Comparison of ENCODE assay signal across 14 mouse cellular contexts in genomic region chr15:102225619-102226018, GRCm38 (mm10). TPM values are rescaled to one million over a fixed set of nuclear protein-coding genes. Genes with fewer than 3 reads are reported as not detected.
A peak's percentile ranks its signal among the peaks of the same experiment; 100 is the strongest.
DNase-seq lines count a peak whose midpoint lies in the region; ATAC-seq and TF ChIP-seq lines count a peak whose summit lies in the region.
"Not testable (repeated sequence)": the region's sequence is repeated elsewhere in the genome, so short reads cannot be mapped to it uniquely, and the experiment has no call there.
"Had no signal": no experiment of that assay in that cellular context is flagged by ENCODE, and none has a peak within 500 bp of the region (broad histone marks: within the 10 kb centered on the region; RNA-seq: fewer than 3 reads in every experiment).

No protein-coding gene starts in this region.

- H3K79me2 ChIP-seq in MEL (ENCODE audit: control insufficient read depth, insufficient read depth, low read length, poor library complexity), result not testable (repeated sequence)

- TF ChIP-seq RAD21 in MEL (IDR thresholded peaks at IDR 0.05; ENCODE audit: low read depth, low read length), result not testable (repeated sequence)

- not testable (repeated sequence) for TF ChIP-seq POLR2A in MEL (IDR thresholded peaks at IDR 0.05; ENCODE audit: control insufficient read depth in 1 of 2, insufficient read depth in 1 of 2, low read depth in 1 of 2, low read length in 2 of 2, poor library complexity in 1 of 2); spleen, adult 2 months (IDR thresholded peaks at IDR 0.05; ENCODE audit: low read depth, low read length)

- TF ChIP-seq EP300 in MEL (IDR thresholded peaks at IDR 0.05; ENCODE audit: low read depth in 1 of 2, low read length in 2 of 2), result not testable (repeated sequence)

- H3K36me3 ChIP-seq in MEL (ENCODE audit: control insufficient read depth in 1 of 2, insufficient read depth in 2 of 2, low read length in 2 of 2), result peaks cover 0 to 14% of the 10 kb centered on the region in 2 experiments; a peak in 2 of 4 replicates
- not testable (repeated sequence) for H3K36me3 ChIP-seq in liver, embryonic 11.5 days (ENCODE audit: control insufficient read depth, insufficient read depth, low read length); liver, embryonic 13.5 days; liver, embryonic 15.5 days (replicated peaks)
- peaks cover 19% of the 10 kb centered on the region for H3K36me3 ChIP-seq in spleen, adult 2 months (ENCODE audit: control insufficient read depth, insufficient read depth, low read length)

- not testable (repeated sequence) for ATAC-seq in liver, embryonic 11.5 days (replicated peaks; ENCODE audit: low FRiP score); liver, embryonic 13.5 days (ENCODE audit: low read depth); liver, embryonic 15.5 days (ENCODE audit: insufficient read depth)

- 50% methylated on average over 6 of the region's 6 CpGs for WGBS in liver, embryonic 11.5 days
- WGBS in liver, embryonic 13.5 days (ENCODE audit: insufficient replicate concordance), result 32% methylated on average over 6 of the region's 6 CpGs
- WGBS in liver, embryonic 15.5 days (ENCODE audit: insufficient replicate concordance), result 24% methylated on average over 6 of the region's 6 CpGs
- WGBS in spleen, adult 2 months, result 17% methylated on average over 6 of the region's 6 CpGs

- not testable (repeated sequence) for H3K27me3 ChIP-seq in MEL (ENCODE audit: control insufficient read depth in 1 of 2, insufficient read depth in 2 of 2, low read length in 2 of 2); spleen, adult 2 months (ENCODE audit: control insufficient read depth, insufficient read depth, low read length)
- H3K27me3 ChIP-seq in liver, embryonic 11.5 days (replicated peaks; ENCODE audit: control insufficient read depth, insufficient read depth, low read length), result peaks cover 21% of the 10 kb centered on the region
- peaks cover 26% of the 10 kb centered on the region for H3K27me3 ChIP-seq in liver, embryonic 13.5 days
- peaks cover 27% of the 10 kb centered on the region for H3K27me3 ChIP-seq in liver, embryonic 15.5 days

- H3K4me3 ChIP-seq in MEL (ENCODE audit: control insufficient read depth in 1 of 2, insufficient read depth in 1 of 2, low read depth in 2 of 2, low read length in 2 of 2); liver, embryonic 11.5 days (ENCODE audit: low read depth, low read length); liver, embryonic 15.5 days (replicated peaks); spleen, adult 2 months (ENCODE audit: extremely low read depth, insufficient read depth, insufficient read length): not testable (repeated sequence)
- peak overlapping the region; percentile 52; the same call in 1 of the 2 replicates for H3K4me3 ChIP-seq in liver, embryonic 13.5 days (replicated peaks)

- not testable (repeated sequence) for TF ChIP-seq CTCF in MEL (IDR thresholded peaks at IDR 0.05 in 2 of 3, conservative IDR thresholded peaks at IDR 0.05 in 1 of 3; ENCODE audit: control insufficient read depth in 1 of 3, insufficient read depth in 1 of 3, low read depth in 2 of 3, low read length in 3 of 3, poor library complexity in 1 of 3, severe bottlenecking in 1 of 3); spleen, adult 2 months (IDR thresholded peaks at IDR 0.05; ENCODE audit: extremely low read depth, insufficient read depth, insufficient read length, insufficient replicate concordance)

- DNase-seq in A20 (ENCODE audit: low read depth, low spot score), result peak; percentile 38
- not testable (repeated sequence) for DNase-seq in MEL (ENCODE audit: low read depth, low spot score); liver, embryonic 11.5 days (ENCODE audit: low spot score); liver, embryonic 13.5 days; spleen, adult 2 months (ENCODE audit: low read depth in 1 of 2, low spot score in 2 of 2)

- not testable (repeated sequence) for H3K9ac ChIP-seq in MEL (ENCODE audit: control insufficient read depth, low read depth, low read length, poor library complexity, severe bottlenecking); liver, embryonic 11.5 days (ENCODE audit: low read depth, low read length); liver, embryonic 13.5 days; liver, embryonic 15.5 days

- peak overlapping the region; percentile 30; the same call in 1 of the 2 replicates for H3K27ac ChIP-seq in MEL (ENCODE audit: control insufficient read depth, low read depth, low read length)
- not testable (repeated sequence) for H3K27ac ChIP-seq in liver, embryonic 11.5 days (ENCODE audit: low read depth, low read length); liver, embryonic 13.5 days; liver, embryonic 15.5 days (replicated peaks)
- peak overlapping the region; percentile 25; the same call in 1 of the 2 replicates for H3K27ac ChIP-seq in spleen, adult 2 months (ENCODE audit: insufficient read depth, low read length)

- peaks cover 8 to 27% of the 10 kb centered on the region in 2 experiments for H3K4me1 ChIP-seq in MEL (ENCODE audit: control insufficient read depth in 1 of 2, insufficient read depth in 2 of 2, low read length in 2 of 2)
- peaks cover 15% of the 10 kb centered on the region for H3K4me1 ChIP-seq in liver, embryonic 11.5 days (replicated peaks; ENCODE audit: control insufficient read depth, insufficient read depth, low read length)
- peaks cover 37% of the 10 kb centered on the region for H3K4me1 ChIP-seq in liver, embryonic 13.5 days (replicated peaks)
- H3K4me1 ChIP-seq in liver, embryonic 15.5 days (replicated peaks), result peaks cover 29% of the 10 kb centered on the region
- H3K4me1 ChIP-seq in spleen, adult 2 months (ENCODE audit: control insufficient read depth, insufficient read depth, insufficient read length), result peaks cover 12% of the 10 kb centered on the region

- H3K9me3 ChIP-seq in MEL (replicated peaks; ENCODE audit: insufficient read depth, low read length); liver, embryonic 11.5 days (ENCODE audit: control insufficient read depth, low read length); liver, embryonic 13.5 days (replicated peaks); liver, embryonic 15.5 days (replicated peaks): not testable (repeated sequence)

- H3K4me2 ChIP-seq in liver, embryonic 11.5 days, result peak overlapping the region; percentile 96; the same call in 1 of the 2 replicates
- H3K4me2 ChIP-seq in liver, embryonic 13.5 days, result peak overlapping the region; percentile 85; the same call in 1 of the 2 replicates
- peak overlapping the region; percentile 83; the same call in 1 of the 2 replicates for H3K4me2 ChIP-seq in liver, embryonic 15.5 days

RNA-seq across cellular contexts. Expression of gene Itgb7, which starts 6.1 kb away (rescaled TPM):
- 7.4 TPM in 2 replicates for total RNA-seq in MEL (2012; rRNA removed)
- 10 to 100 TPM in 1 of 2 experiments, not detected in 1; 15.2 TPM for polyA plus RNA-seq in MEL (2012; ENCODE audit: insufficient read depth in 1 of 2, insufficient read length in 2 of 2, low read depth in 1 of 2, low replicate concordance in 2 of 2, missing spikeins in 1 of 2)
- 3.9 and 4.1 TPM in 2 replicates for polyA plus RNA-seq in liver, embryonic 11.5 days (2014; fragmentation: Nextera tagmentation; extraction: Ambion mirVana)
- 5.5 and 6.5 TPM in 2 replicates for polyA plus RNA-seq in liver, embryonic 13.5 days (2015; fragmentation: Nextera tagmentation; extraction: Ambion mirVana)
- 6.4 and 6.6 TPM in 2 replicates for polyA plus RNA-seq in liver, embryonic 15.5 days (2015; fragmentation: Nextera tagmentation; extraction: Ambion mirVana)
- polyA plus RNA-seq in spleen, adult 2 months (2012; rRNA removed), result 127 and 143 TPM in 2 replicates

RNA-seq across cellular contexts. Expression of gene Csad, which starts 21.1 kb away (rescaled TPM):
- 4.1 and 5.3 TPM in 2 replicates for total RNA-seq in MEL (2012; rRNA removed)
- polyA plus RNA-seq in MEL (2012; ENCODE audit: insufficient read depth in 1 of 2, insufficient read length in 2 of 2, low read depth in 1 of 2, low replicate concordance in 2 of 2, missing spikeins in 1 of 2), result 10 to 100 TPM in 1 of 2 experiments, not detected in 1; 10.5 TPM
- polyA plus RNA-seq in liver, embryonic 11.5 days (2014; fragmentation: Nextera tagmentation; extraction: Ambion mirVana), result 33.3 and 35.1 TPM in 2 replicates
- polyA plus RNA-seq in liver, embryonic 13.5 days (2015; fragmentation: Nextera tagmentation; extraction: Ambion mirVana), result 20.8 and 22.0 TPM in 2 replicates
- polyA plus RNA-seq in liver, embryonic 15.5 days (2015; fragmentation: Nextera tagmentation; extraction: Ambion mirVana), result 40.5 and 56.5 TPM in 2 replicates
- polyA plus RNA-seq in spleen, adult 2 months (2012; rRNA removed), result 33.2 and 40.9 TPM in 2 replicates

RNA-seq across cellular contexts. Expression of gene Zfp740, which starts 22.6 kb away (rescaled TPM):
- 39.9 and 40.5 TPM in 2 replicates for total RNA-seq in MEL (2012; rRNA removed)
- 10 to 100 TPM in 1 of 2 experiments, not detected in 1; 50.1 TPM for polyA plus RNA-seq in MEL (2012; ENCODE audit: insufficient read depth in 1 of 2, insufficient read length in 2 of 2, low read depth in 1 of 2, low replicate concordance in 2 of 2, missing spikeins in 1 of 2)
- 38.1 and 38.3 TPM in 2 replicates for polyA plus RNA-seq in liver, embryonic 11.5 days (2014; fragmentation: Nextera tagmentation; extraction: Ambion mirVana)
- 14.8 and 21.8 TPM in 2 replicates for polyA plus RNA-seq in liver, embryonic 13.5 days (2015; fragmentation: Nextera tagmentation; extraction: Ambion mirVana)
- polyA plus RNA-seq in liver, embryonic 15.5 days (2015; fragmentation: Nextera tagmentation; extraction: Ambion mirVana), result 15.3 and 18.9 TPM in 2 replicates
- polyA plus RNA-seq in spleen, adult 2 months (2012; rRNA removed), result 26.8 and 30.2 TPM in 2 replicates

RNA-seq across cellular contexts. Expression of gene Rarg, which starts 31.7 kb away (rescaled TPM):
- total RNA-seq in MEL (2012; rRNA removed), result 0.39 and 0.59 TPM in 2 replicates
- 1 to 10 TPM in 1 of 2 experiments, not detected in 1; 5.8 TPM for polyA plus RNA-seq in MEL (2012; ENCODE audit: insufficient read depth in 1 of 2, insufficient read length in 2 of 2, low read depth in 1 of 2, low replicate concordance in 2 of 2, missing spikeins in 1 of 2)
- 11.1 and 11.5 TPM in 2 replicates for polyA plus RNA-seq in liver, embryonic 11.5 days (2014; fragmentation: Nextera tagmentation; extraction: Ambion mirVana)
- polyA plus RNA-seq in liver, embryonic 13.5 days (2015; fragmentation: Nextera tagmentation; extraction: Ambion mirVana), result 2.5 and 3.0 TPM in 2 replicates
- polyA plus RNA-seq in liver, embryonic 15.5 days (2015; fragmentation: Nextera tagmentation; extraction: Ambion mirVana), result 2.8 and 3.0 TPM in 2 replicates
- 21.1 and 27.5 TPM in 2 replicates for polyA plus RNA-seq in spleen, adult 2 months (2012; rRNA removed)

RNA-seq across cellular contexts. Expression of gene Gm9918, which starts 44.7 kb away (rescaled TPM):
- total RNA-seq in MEL (2012; rRNA removed), result not detected in 2 replicates
- polyA plus RNA-seq in MEL (2012; ENCODE audit: insufficient read depth in 1 of 2, insufficient read length in 2 of 2, low read depth in 1 of 2, low replicate concordance in 2 of 2, missing spikeins in 1 of 2), result under 1 TPM in 1 of 2 experiments, not detected in 1; 0.04 TPM
- 0.13 TPM in 1 of 2 replicates, not detected in the other for polyA plus RNA-seq in liver, embryonic 11.5 days (2014; fragmentation: Nextera tagmentation; extraction: Ambion mirVana)
- polyA plus RNA-seq in liver, embryonic 13.5 days (2015; fragmentation: Nextera tagmentation; extraction: Ambion mirVana), result not detected in 2 replicates
- polyA plus RNA-seq in liver, embryonic 15.5 days (2015; fragmentation: Nextera tagmentation; extraction: Ambion mirVana), result not detected in 2 replicates
- polyA plus RNA-seq in spleen, adult 2 months (2012; rRNA removed), result 0.05 TPM in 1 of 2 replicates, not detected in the other
- total RNA-seq: adrenal gland, adult 2 months; adrenal gland, postnatal 10 days; common myeloid progenitor, adult 5-6 weeks had no signal
- polyA plus RNA-seq: C2C12; erythroblast, embryonic 14.5 days; forebrain, embryonic 14.5 days; forebrain, embryonic 16.5 days; G1E had no signal
